Mouse (Mus musculus): Measurements from ENCODE around the gene Spire2.
"Not testable (repeated sequence)": the region's sequence is repeated elsewhere in the genome, so short reads cannot be mapped to it uniquely, and the experiment has no call there.

Gene Spire2

DNA sequence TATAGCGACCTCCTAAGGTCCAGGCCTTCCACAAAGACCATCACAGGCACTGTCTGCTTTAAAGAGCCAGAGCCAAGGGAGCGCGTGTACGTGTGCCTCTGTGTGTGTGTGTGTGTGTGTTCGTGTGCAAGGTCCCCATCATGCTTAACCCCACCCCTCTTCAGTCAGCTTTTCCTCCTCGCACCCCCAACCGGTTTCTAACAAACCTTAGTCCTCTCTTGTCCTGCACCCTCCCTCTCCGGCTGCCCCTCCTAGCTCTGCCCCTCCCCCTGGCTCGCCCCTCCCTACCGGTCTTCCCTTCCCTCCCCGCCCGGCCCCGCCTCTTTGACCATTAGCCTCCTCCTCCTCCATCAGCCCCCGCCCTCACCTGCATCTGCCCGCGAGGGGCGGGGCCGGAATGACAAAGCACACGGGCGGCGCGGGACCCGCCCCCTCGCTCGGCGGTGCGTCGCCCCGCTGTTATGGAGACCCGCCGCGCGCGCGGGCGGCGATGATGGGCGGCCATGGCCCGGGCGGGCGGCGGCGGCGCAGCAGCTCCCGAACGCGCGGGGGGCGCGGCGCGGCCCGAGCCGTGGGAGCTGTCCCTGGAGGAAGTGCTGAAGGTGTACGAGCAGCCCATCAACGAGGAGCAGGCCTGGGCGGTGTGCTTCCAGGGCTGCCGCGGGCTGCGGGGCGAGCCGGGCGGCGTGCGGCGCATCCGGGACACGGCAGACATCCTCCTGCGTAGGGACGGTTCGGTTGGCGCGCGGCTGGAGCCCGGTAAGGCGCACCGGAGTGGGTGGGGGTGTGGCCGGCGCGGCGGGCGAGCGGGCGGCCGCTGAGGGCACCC is at the start of gene Spire2:
Gene Spire2 (plus strand): TSS at position 452 of the 829 bp plus-strand sequence.
- DNase-seq (ENCODE audit: low spot score in 2 of 2) = peak; percentile 53 to 67

- not testable (repeated sequence) for DNase-seq (ENCODE audit: low spot score in 2 of 2)
These were observed 49.5 kb upstream of the Spire2 start for GRCm38 (mm10) chr8:123282994-123283393.

- no peak for DNase-seq (ENCODE audit: low spot score in 2 of 2)
These were observed 48.5 kb upstream of the Spire2 start for GRCm38 (mm10) chr8:123283991-123284390.

DNA sequence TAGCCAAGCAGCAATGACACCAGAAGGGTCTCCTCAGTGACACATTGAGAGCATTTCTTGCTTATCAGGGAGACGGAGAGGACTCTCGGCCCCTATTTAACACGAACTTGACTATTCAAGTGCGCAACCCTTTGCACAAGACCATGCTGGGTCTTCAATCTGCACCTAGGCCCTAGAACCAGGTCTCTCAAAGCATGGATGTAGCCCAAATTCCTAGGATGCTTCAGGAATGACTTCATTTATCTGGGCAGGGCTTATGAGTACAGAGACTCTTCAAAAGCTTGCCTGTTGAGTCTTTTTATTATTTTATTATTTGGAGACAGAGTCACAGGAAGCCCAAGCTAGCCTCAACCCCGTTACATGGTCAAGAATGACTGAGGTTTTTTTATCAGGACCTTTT is 48.0 kb upstream of the Spire2 start:
- DNase-seq (ENCODE audit: low spot score in 2 of 2) = no peak

DNA sequence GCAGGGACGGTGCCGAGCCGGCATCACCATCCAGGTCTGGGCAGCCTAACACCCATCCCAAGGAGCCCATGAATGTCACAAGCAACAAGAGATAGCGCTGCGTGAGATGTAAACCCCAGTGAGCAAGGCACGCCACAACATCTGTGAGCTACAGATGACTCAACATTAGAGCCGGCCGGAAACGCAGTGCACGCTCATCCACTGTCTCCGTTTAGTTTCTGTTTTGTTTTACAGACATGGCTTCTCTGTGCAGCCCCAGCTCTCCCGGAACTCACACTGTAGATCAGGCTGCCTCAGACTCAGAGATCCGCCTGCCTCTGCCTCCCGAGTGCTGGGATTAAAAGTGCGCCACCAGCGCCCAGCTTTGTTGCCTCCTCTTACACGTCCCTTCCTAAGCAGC is 45.2 kb upstream of the Spire2 start:
- no peak for DNase-seq (ENCODE audit: low spot score in 2 of 2)

- no peak for DNase-seq (ENCODE audit: low spot score in 2 of 2)
These were observed 42.3 kb upstream of the Spire2 start for GRCm38 (mm10) chr8:123290166-123290565.

DNA sequence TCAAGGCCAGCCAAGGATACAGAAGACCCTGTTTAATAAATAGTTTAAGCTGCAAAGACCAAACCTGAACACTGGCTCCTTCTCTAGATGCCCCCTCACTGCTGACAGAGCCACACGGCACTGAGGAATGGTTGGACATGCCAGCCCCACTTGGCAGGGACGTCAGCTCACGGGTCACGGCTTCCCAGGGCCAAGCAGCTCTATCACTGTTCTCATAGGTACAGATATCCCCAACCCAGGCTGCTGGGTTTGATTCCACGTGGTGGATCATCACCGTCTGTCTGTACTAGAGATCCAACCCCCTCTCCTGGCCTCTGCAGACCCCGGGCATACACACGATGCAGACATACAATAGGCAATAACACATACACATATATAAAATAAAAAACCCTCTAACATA is 41.8 kb upstream of the Spire2 start:
- DNase-seq (ENCODE audit: low spot score in 2 of 2) = no peak

DNA sequence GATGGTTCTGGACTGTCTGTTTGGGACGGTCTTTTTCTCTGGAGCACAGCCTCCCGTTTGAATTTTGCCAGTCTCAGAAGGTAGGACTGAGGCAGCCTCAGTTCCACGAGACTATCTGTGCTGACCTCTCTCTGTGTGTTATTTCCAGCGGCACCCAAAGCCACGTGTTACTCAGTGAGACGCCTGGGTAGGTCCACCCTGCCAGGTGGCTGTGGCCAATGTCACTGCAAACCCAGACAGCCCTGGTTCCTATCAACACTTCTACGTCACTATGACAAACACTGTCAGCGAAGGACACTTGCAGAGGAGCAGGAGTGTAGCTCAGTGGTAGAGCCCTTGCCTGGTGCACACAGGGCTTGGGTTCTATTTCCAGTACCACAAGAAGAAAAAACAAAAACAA is 40.8 kb upstream of the Spire2 start:
- no peak for DNase-seq (ENCODE audit: low spot score in 2 of 2)

DNA sequence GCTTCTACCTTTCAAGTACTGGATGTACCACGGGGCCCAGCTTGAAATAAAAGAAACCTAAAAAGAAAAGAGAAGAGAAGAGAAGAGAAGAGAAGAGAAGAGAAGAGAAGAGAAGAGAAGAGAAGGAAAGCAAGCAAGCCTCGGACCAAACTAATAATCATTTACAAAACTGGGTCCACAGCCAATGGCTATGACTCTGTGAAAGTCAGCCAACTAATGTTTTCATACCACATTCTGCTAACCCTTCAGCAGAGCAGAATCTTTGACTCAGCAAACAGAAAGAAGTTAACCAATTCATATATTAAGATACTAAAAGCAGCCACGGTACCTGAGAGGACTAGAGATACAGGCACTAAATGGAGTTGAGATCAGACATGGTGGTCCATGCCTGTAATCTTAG is 40.2 kb upstream of the Spire2 start:
- no peak for DNase-seq (ENCODE audit: low spot score in 2 of 2)

DNA sequence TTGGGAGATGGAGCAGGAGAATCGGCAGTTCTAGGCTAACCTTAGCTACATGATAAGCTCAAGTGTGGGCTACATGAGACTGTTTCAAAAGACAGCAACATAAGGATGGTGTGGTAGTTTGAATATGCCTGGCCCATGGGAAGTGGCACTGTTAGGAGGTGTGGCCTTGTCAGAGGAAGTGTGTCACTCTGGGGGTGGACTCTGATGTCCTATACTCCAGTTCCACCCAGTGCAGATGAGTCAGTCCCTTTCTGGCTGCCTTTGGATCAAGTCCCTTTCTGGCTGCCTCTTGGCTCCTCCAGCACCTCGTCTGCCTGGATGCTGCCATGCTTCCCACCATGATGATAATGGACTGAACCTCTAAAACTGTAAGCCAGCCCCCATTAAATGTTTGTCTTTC is 39.7 kb upstream of the Spire2 start:
- no peak for DNase-seq (ENCODE audit: low spot score in 2 of 2)

DNA sequence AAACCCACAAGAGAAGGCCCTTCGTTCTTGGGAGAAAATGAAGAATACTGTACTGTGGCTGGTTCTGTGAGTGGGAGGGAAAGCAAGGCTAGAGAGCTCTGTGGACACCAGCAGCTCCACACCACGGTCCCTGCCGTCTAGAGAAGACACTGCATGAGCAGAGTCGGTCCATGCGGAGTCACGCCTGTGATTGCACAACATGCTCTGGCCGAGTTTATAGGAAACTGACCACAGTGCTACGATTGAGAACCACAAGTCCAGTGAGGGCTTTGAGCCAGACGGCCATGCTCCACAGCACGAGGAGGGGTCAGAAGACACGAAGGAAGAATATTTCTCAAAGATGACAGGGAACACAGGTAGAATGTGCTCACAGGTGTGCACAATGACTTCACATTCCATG is 34.2 kb upstream of the Spire2 start:
- no peak for DNase-seq (ENCODE audit: low spot score in 2 of 2)

DNA sequence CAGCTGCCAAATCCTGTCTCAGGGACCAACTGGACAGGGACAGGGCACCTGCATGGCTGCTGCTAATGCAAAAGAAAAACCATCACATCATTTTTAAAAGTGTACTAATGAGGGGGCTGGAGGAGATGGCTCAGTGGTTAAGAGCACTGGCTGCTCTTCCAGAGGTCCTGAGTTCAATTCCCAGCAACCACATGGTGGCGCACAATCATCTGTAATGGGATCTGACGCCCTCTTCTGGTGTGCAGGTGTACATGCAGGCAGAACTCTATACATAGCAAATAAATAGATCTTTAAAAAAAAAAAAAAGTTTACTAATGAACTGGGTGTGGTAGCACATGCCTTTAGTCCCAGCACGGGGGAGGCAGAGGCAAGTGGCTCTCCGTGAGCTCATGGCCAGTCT is 23.8 kb upstream of the Spire2 start:
- no peak for DNase-seq (ENCODE audit: low spot score in 2 of 2)

GRCm38 (mm10) chr8:123317781-123318466 is 14.6 kb upstream of the Spire2 start:
- DNase-seq (ENCODE audit: low spot score in 2 of 2) = no peak

DNA sequence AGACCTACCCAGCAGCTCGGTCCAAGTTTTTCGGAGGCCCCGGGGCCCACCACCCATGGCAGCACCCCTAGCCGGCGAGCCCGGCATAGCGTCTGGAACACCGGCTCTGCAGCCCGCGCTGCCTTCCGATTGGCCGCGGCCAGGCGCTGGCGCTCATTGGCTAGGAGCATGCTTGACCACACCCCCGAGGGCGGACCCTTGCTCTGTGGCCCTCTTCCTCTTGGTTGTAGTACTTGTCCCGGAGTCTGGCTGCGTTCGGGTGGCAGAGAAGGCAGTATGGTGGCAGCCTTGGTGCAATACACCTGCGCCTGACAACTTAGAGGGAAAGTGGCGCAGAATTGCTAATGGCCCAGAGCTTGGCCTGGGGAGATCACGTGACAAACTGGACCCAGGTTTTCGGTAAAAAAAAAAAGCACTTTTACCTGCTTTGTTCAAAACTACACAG is 14.0 kb upstream of the Spire2 start, which contains the start of gene Fanca:
Gene Fanca (minus strand): TSS at position 110 of the 445 bp plus-strand sequence.
- peak; percentile 84 to 88 for DNase-seq (ENCODE audit: low spot score in 2 of 2)

DNA sequence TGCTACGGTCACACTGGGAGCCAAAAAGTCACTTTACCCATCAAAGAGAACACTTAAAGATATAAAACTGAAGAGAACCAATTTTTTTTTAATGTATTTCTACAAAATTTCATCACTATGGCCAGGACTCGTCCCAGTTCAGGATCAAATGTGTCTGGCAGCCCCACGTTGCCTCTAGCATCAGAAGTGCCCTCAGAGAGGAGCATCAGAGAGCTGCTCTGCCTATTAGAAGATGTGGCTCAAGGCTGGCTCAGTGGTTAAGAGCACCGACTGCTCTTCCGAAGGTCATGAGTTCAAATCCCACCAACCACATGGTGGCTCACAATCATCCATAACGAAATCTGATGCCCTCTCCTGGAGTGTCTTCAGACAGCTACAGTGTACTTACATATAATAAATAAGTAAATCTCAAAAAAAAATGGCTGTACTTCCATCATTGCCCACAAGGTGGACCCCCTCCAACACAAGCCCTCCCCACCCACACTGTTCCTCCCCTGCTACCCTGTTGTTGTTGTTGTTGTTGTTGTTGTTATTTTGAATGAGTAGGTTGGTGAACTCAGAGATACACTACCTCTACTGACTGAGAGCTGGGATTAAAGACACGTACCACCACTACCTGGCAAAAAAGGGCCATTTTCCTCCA is 12.9 kb upstream of the Spire2 start:
- no peak for DNase-seq (ENCODE audit: low spot score in 2 of 2)

DNA sequence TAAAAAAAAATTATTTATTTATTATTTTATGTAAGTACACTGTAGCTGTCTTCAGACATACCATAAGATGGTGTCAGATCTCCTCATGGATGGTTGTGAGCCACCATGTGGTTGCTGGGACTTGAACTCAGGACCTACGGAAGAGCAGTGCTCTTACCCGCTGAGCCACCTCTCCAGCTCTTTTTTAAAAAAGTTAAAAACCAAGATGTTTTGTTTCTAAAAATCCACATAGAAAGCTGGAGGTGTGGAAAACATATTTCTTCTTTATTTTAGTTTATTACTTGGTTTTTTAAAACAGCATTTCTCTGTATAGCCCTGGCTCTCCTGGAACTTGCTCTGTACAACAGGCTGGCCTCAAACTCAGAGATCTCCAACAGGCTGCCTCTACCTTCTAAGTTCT is 4.0 kb upstream of the Spire2 start:
- no peak for DNase-seq (ENCODE audit: low spot score in 2 of 2)

DNA sequence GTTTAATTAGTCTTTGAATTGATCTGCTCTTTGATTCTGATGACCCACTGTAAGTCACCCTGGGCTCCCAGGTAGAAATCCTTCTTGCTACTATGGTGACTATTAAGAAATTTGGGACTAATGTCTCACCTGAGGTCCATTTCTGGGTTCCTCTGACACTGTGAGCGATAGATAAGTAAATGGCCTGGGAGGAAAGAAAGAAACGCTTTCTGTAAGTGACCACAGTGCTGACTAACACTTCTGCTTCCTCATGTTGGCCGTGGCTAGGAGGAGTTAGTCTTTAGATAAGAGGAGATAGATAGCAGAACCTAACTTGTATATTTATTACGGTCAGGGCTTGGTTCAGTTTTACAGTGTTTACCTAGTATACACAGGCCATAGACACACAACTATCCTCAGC is 3.2 kb upstream of the Spire2 start:
- DNase-seq (ENCODE audit: low spot score in 2 of 2) = no peak

DNA sequence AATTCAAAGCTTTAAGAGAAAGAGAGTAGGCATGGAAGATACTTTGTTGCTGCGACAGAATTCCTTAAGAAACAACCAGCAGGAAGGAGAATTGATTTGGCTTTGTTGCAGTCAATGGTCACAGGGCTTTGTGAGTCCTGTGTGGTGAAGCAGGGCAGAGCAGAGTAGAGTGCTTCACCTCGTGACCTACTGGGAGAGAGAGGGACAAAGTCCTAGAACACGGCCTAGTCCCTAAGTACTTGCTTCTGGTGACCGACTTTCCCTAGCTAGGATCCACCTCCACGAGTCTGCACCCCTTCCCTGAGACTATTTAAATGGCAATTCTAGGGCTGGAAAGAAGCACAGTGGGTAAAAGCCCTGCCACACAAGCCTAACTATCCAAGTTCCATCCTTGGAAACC is 2.6 kb upstream of the Spire2 start:
- DNase-seq (ENCODE audit: low spot score in 2 of 2) = no peak

- no peak for DNase-seq (ENCODE audit: low spot score in 2 of 2)
These were observed 1.8 kb upstream of the Spire2 start for GRCm38 (mm10) chr8:123330701-123331100.

GRCm38 (mm10) chr8:123331301-123331700 is 1.2 kb upstream of the Spire2 start:
- no peak for DNase-seq (ENCODE audit: low spot score in 2 of 2)

DNA sequence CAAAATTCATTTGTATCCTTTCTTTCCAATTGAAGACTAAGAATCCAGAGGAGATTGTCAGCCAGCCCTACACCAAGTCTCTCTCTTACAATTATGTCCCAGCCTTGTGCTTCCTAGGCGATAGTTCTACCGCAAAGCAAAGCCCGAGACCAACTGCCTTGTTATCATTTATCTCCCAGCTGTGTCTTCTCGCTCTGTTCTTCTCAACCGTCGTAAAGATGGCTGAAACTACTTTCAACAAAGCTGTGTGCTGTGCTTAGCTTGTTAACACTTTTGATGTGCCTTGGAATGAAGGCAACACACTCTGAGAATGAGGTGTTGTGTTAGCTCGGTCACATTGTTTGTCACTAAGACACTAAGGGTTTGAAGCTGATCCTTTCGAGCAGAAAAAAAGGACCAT is 703 bp upstream of the Spire2 start:
- DNase-seq (ENCODE audit: low spot score in 2 of 2) = no peak

GRCm38 (mm10) chr8:123333091-123333587 is 626 bp downstream of the Spire2 start:
- no peak for DNase-seq (ENCODE audit: low spot score in 2 of 2)

Measured in urinary bladder, adult 18-20 months (tissue).